Mouse (Mus musculus): ENCODE data around the gene Meaf6.

DNA sequence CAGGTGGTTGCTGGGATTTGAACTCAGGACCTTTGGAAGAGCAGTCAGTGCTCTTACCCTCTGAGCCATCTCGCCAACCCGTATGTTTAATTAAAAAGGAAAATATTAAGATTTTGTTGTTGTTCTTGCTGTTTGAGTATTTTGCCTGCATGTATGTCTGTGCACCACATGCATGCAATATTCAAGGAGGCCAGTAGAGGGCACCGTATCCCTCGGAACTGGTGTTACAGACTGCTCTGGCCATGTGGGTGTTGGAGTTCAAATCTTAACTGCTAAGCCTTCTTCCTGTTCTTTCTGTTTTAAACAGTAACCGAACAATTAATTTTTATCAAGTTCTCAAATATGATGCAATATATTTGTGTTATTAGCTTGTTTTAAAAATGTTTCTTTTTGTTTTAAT, 47.5 kb downstream of the Meaf6 start:
- TF ChIP-seq CTCF (IDR thresholded peaks at IDR 0.05; ENCODE audit: extremely low read depth, insufficient read length, insufficient replicate concordance, low read depth, low read length) (peak; percentile 70; the same call in 1 of the 2 replicates), POLR2A (IDR thresholded peaks at IDR 0.05; ENCODE audit: low read depth, low read length) (no peak)
